Mouse (Mus musculus): ENCODE results near the gene Man2b1. TPM values are rescaled to one million over a fixed set of nuclear protein-coding genes. Genes with fewer than 3 reads are reported as not detected.

Man2b1 gene
- total and polyA plus RNA-seq, 3 experiments, result 10.8 to 24.7 TPM; not detected in 1

DNA sequence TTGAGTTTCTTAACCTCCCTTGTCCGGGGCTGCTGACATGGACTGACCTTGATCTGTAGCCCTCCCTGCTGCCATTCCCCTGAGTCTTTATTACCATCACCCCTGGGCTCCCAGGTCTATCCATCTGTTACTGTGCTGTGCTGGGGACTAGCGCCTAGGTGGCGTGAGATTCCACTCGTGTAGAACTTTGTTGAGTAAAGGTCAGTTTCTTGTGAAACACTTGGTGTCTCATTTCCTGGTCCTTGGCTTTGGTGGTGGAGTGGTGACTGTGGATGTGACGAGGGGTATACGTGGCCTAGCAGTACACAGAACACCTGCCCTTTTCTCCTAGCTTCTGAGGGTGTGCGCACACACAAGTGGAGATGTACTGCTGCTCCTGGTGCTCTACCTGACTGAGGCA lies 25.7 kb upstream of the Man2b1 start:
- no peak for DNase-seq (ENCODE audit: low read depth, low spot score)
- Histone ChIP-seq H3K27me3 (ENCODE audit: control insufficient read depth in 1 of 2, insufficient read depth in 2 of 2, low read length in 2 of 2) (no peaks in the 10 kb centered on the region), H3K4me1 (ENCODE audit: control insufficient read depth in 1 of 2, insufficient read depth in 2 of 2, low read length in 2 of 2) (0 out of 4 replicates have a peak, but pooled peaks cover 0 to 3% of the 10 kb centered on the region in 2 experiments), H3K4me3 (ENCODE audit: control insufficient read depth in 1 of 2, insufficient read depth in 1 of 2, low read depth in 2 of 2, low read length in 2 of 2) (no peak overlapping the region), H3K79me2 (ENCODE audit: control insufficient read depth, insufficient read depth, low read length, poor library complexity) (0 out of 2 replicates have a peak, but pooled peaks cover 2% of the 10 kb centered on the region), H3K36me3 (ENCODE audit: control insufficient read depth in 1 of 2, insufficient read depth in 2 of 2, low read length in 2 of 2) (peaks cover 0 to 3% of the 10 kb centered on the region in 2 experiments; a peak in 2 of 4 replicates), H3K27ac (ENCODE audit: control insufficient read depth, low read depth, low read length) (no peak overlapping the region), H3K9me3 (replicated peaks; ENCODE audit: insufficient read depth, low read length) (no peaks in the 10 kb centered on the region), H3K9ac (ENCODE audit: control insufficient read depth, low read depth, low read length, poor library complexity, severe bottlenecking) (no peak overlapping the region)
- TF ChIP-seq BHLHE40 (IDR thresholded peaks at IDR 0.05; ENCODE audit: borderline replicate concordance, low read depth, low read length), result no peak
- TF ChIP-seq EP300 (IDR thresholded peaks at IDR 0.05; ENCODE audit: low read depth in 1 of 2, low read length in 2 of 2), result no peak
- no peak for TF ChIP-seq JUND (IDR thresholded peaks at IDR 0.05; ENCODE audit: low read depth, low read length)
- TF ChIP-seq NELFE (IDR thresholded peaks at IDR 0.05; ENCODE audit: low read depth, low read length), result no peak
- no peak for TF ChIP-seq KAT2A (conservative IDR thresholded peaks at IDR 0.05; ENCODE audit: low read depth, low read length)
- TF ChIP-seq ZKSCAN1 (IDR thresholded peaks at IDR 0.05; ENCODE audit: low read depth, low read length), result no peak
- no peak for TF ChIP-seq MYB (IDR thresholded peaks at IDR 0.05; ENCODE audit: low read depth, low read length)
- TF ChIP-seq POLR2A (IDR thresholded peaks at IDR 0.05; ENCODE audit: control insufficient read depth in 1 of 2, insufficient read depth in 1 of 2, low read depth in 1 of 2, low read length in 2 of 2, poor library complexity in 1 of 2), result no peak; a peak in 1 of 4 replicates
- no peak for TF ChIP-seq CHD2 (IDR thresholded peaks at IDR 0.05; ENCODE audit: low read length)
- no peak for TF ChIP-seq RAD21 (IDR thresholded peaks at IDR 0.05; ENCODE audit: low read depth, low read length)

DNA sequence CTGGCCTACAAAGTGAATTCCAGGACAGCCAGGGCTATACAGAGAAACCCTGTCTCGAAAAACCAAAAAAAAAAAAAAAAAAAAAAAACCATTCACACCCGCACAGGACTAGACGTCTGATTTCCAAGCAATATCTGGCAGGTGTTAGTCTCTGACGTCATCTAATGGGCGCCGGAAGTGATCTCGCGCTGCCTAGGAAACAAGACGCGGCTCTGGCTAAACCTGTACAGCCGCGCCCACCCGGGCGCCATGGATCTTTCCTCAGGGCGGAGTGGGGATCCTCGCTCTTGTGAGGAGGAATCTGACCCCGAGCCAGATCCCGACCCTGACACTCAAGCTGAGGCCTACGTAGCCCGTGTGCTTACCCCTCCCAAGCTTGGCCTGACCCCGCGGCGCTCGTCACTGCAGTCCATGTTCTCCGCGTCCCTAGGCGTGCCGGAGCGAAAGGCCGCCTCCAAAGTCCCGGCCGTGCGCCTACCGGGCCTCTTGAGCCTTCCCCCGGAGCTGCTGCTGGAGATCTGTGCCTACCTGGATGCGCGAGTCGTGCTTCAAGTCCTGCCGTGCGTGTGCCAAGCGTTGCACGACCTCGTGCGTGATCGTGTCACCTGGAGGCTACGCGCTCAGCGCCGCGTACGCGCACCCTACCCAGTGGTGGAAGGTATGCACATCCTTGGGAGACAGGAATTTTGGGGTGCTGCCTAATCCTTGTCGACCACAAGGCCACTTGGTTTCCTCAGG lies 23.0 kb upstream of the Man2b1 start, which contains the start of gene Fbxw9:
Fbxw9 (plus strand) TSS at position 177 of the 738 bp plus-strand sequence.
- peak; percentile 90 for DNase-seq (ENCODE audit: low read depth, low spot score)
- Histone ChIP-seq H3K36me3 (ENCODE audit: control insufficient read depth in 1 of 2, insufficient read depth in 2 of 2, low read length in 2 of 2) (no peaks in the 10 kb centered on the region; a peak in 2 of 4 replicates), H3K79me2 (ENCODE audit: control insufficient read depth, insufficient read depth, low read length, poor library complexity) (0 out of 2 replicates have a peak, but pooled peaks cover 2% of the 10 kb centered on the region), H3K27me3 (ENCODE audit: control insufficient read depth in 1 of 2, insufficient read depth in 2 of 2, low read length in 2 of 2) (no peaks in the 10 kb centered on the region), H3K9ac (ENCODE audit: control insufficient read depth, low read depth, low read length, poor library complexity, severe bottlenecking) (peak within 1 kb of the TSS; percentile 63), H3K27ac (ENCODE audit: control insufficient read depth, low read depth, low read length) (no peak within 1 kb of the TSS), H3K4me3 (ENCODE audit: control insufficient read depth in 1 of 2, insufficient read depth in 1 of 2, low read depth in 2 of 2, low read length in 2 of 2) (peak within 1 kb of the TSS; percentile 45 to 78), H3K9me3 (replicated peaks; ENCODE audit: insufficient read depth, low read length) (no peaks in the 10 kb centered on the region), H3K4me1 (ENCODE audit: control insufficient read depth in 1 of 2, insufficient read depth in 2 of 2, low read length in 2 of 2) (0 out of 4 replicates have a peak, but pooled peaks cover 0 to 3% of the 10 kb centered on the region in 2 experiments)
- TF ChIP-seq POLR2AphosphoS2 (IDR thresholded peaks at IDR 0.05; ENCODE audit: low read length), result peak; percentile 32; the same call in 1 of the 2 replicates
- no peak for TF ChIP-seq TBP (IDR thresholded peaks at IDR 0.05; ENCODE audit: low read depth, low read length)
- no peak for TF ChIP-seq BHLHE40 (IDR thresholded peaks at IDR 0.05; ENCODE audit: borderline replicate concordance, low read depth, low read length)
- no peak for TF ChIP-seq MYC (IDR thresholded peaks at IDR 0.05; ENCODE audit: low read depth, low read length)
- TF ChIP-seq SMC3 (IDR thresholded peaks at IDR 0.05; ENCODE audit: low read depth, low read length), result no peak
- TF ChIP-seq CTCF (IDR thresholded peaks at IDR 0.05 in 2 of 3, conservative IDR thresholded peaks at IDR 0.05 in 1 of 3; ENCODE audit: control insufficient read depth in 1 of 3, insufficient read depth in 1 of 3, low read depth in 2 of 3, low read length in 3 of 3, poor library complexity in 1 of 3, severe bottlenecking in 1 of 3), result no peak
- TF ChIP-seq RAD21 (IDR thresholded peaks at IDR 0.05; ENCODE audit: low read depth, low read length), result no peak
- 0 out of 2 replicates have a peak, but pooled peaks have one; percentile 50 for TF ChIP-seq ZNF384 (IDR thresholded peaks at IDR 0.05; ENCODE audit: low read depth, low read length)
- no peak for TF ChIP-seq MAFK (IDR thresholded peaks at IDR 0.05; ENCODE audit: borderline replicate concordance, low read depth, low read length)
- TF ChIP-seq MXI1 (IDR thresholded peaks at IDR 0.05; ENCODE audit: low read depth, low read length), result peak; percentile 88
- no peak for TF ChIP-seq ETS1 (IDR thresholded peaks at IDR 0.05; ENCODE audit: low read depth, low read length)
- no peak for TF ChIP-seq MAZ (IDR thresholded peaks at IDR 0.05; ENCODE audit: low read depth, low read length)
- TF ChIP-seq CHD2 (IDR thresholded peaks at IDR 0.05; ENCODE audit: low read length), result no peak
- TF ChIP-seq TCF12 (IDR thresholded peaks at IDR 0.05; ENCODE audit: low read depth, low read length), result no peak
- no peak for TF ChIP-seq RCOR1 (IDR thresholded peaks at IDR 0.05; ENCODE audit: low read depth, low read length)
- TF ChIP-seq ELF1 (IDR thresholded peaks at IDR 0.05; ENCODE audit: low read depth, low read length), result peak; percentile 74; the same call in 1 of the 2 replicates
- 0 out of 2 replicates have a peak, but pooled peaks have one; percentile 25 for TF ChIP-seq MAX (IDR thresholded peaks at IDR 0.05; ENCODE audit: low read length)
- no peak for TF ChIP-seq NELFE (IDR thresholded peaks at IDR 0.05; ENCODE audit: low read depth, low read length)
- no peak for TF ChIP-seq USF1 (IDR thresholded peaks at IDR 0.05; ENCODE audit: low read depth, low read length)
- no peak for TF ChIP-seq EP300 (IDR thresholded peaks at IDR 0.05; ENCODE audit: low read depth in 1 of 2, low read length in 2 of 2)
- TF ChIP-seq E2F4 (IDR thresholded peaks at IDR 0.05; ENCODE audit: borderline replicate concordance, low read depth, low read length), result no peak
- no peak for TF ChIP-seq JUND (IDR thresholded peaks at IDR 0.05; ENCODE audit: low read depth, low read length)
- peak; percentile 84 for TF ChIP-seq HCFC1 (IDR thresholded peaks at IDR 0.05; ENCODE audit: low read depth, low read length)
- no peak for TF ChIP-seq GATA1 (IDR thresholded peaks at IDR 0.05; ENCODE audit: low read depth, low read length)
- peak; percentile 97 for TF ChIP-seq SIN3A (IDR thresholded peaks at IDR 0.05; ENCODE audit: low read length)
- no peak for TF ChIP-seq MYB (IDR thresholded peaks at IDR 0.05; ENCODE audit: low read depth, low read length)
- TF ChIP-seq POLR2A (IDR thresholded peaks at IDR 0.05; ENCODE audit: control insufficient read depth in 1 of 2, insufficient read depth in 1 of 2, low read depth in 1 of 2, low read length in 2 of 2, poor library complexity in 1 of 2), result peak in 1 of 2 experiments; percentile 42; a peak in 1 of 4 replicates

Data from MEL (cell line).